Mouse (Mus musculus) adrenal gland, postnatal 36 days (tissue): ENCODE results near the gene Sbno2. TPM values are rescaled to one million over a fixed set of nuclear protein-coding genes. Genes with fewer than 3 reads are reported as not detected.
A peak's percentile ranks its signal among the peaks of the same experiment; 100 is the strongest.

Experiments used
- DNase-seq, 2 experiments: peaks; one replicate each; pipeline ENCODE4 v3.0.0; 2021; ENCODE audit warnings: mixed read lengths in 1 of 2
- total RNA-seq, 2 experiments: library from RNA; stranded (reverse); gene quantifications; 2 replicates each; pipeline ENCODE4 v1.2.3; 2021

Sbno2 gene
- total RNA-seq, 2 experiments from 2014 or later = 49.3 to 51.3 TPM

DNA sequence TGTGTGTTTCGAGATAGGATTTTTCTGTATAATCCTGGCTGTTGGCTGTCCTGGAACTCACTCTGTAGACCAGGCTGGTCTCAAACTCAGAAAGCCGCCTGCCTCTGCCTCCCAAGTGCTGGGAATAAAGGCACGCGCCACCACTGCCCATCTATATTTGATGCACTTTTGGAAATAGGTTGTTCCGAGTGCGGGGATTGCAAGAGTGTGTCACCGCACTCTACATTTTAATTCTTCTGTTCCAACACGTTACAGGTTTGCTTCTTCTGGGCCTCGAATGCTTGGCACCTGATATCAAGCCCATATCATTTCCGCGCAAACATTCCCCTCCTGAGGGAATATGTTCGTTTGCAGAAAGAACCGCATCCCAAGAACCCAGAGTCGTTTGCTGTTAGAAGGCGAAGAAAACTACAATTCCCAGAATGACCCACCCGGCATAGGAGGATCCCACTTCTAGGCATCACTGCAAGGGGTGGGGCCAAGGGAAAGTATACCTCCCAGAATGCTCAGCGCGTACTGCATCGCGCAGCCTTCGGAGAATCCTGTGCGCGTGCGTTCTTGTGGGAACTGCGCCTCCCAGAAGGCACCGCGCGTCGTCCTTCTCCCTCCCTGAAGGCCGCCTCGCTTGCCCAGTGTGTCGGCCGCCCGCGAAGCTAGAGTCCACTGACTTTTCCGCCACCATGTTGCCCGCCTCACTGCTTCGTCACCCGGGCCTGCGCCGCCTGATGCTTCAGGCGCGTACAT, 36.6 kb upstream of the Sbno2 start:
- DNase-seq = peak; percentile 95 to 97

DNA sequence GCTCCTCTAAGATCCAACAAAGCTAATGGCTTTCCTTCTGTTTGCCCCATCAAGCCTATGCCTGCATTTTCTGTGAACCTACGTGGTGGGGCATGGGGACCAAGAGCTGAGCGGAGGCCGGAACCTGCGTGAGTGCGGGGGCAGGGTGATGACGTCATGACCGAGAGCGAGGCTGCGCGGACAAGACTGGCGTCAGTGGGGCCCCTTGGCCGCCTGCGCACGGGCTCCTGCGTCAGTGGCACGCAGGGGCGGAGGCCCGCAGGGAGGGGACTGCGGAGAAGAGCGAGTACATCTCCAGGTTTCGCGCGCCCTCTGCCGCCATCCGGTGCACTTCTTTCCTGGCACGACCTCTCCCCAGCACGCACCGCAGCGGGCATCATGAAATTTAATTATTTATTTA, 35.9 kb upstream of the Sbno2 start:
- peak; percentile 98 for DNase-seq

DNA sequence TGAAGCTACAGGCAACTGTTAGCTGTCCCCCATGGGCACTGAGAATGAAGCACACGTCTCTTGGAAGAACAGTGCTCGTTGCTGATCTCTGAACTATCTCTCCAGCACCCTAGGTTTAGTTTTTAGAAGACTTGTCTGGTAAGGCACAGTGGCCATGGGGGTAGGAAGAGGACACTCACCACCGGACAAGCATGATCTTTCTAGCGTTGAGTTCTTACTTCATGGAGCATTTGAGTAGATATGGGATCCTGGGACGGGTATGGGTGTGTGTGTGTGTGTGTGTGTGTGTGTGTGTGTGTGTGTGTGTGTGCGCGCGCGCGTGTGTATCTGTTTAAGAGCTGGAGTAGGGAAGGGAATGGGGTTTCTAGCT, 35.3 kb upstream of the Sbno2 start, which contains the start of gene Cbarp:
Cbarp (minus strand) TSS at position 170 of the 370 bp plus-strand sequence.
- no peak for DNase-seq

DNA sequence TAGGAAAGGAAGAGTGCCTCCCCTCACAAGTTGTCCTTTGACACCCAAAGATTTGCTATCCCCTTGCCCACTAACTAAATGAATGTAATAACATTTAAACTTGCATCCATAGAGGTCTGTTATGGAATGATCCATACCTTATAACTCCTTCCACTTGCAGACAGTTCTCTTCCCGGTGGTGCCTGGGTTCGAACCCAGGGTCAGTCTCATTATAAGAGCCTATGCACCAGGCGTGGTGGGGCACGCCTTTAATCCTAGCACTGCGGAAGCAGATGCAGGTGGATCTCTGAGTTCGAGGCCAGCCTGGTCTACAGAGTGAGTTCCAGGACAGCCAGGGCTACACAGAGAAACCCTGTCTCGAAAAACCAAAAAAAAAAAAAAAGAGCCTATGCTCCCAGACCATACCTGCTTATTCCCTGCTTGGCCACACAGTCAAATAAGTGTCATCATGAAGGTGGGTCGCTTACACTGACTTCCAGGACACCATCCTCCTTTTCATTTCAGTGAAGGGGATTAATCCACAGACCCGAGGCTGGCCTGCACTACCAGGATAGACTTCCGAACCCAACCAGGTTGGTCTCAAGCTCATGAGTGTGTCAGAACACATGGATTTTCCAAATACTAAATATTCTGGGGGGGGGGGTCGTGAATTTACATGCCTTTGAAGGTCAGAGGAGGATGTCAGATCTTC, 34.7 kb upstream of the Sbno2 start:
- no peak for DNase-seq

DNA sequence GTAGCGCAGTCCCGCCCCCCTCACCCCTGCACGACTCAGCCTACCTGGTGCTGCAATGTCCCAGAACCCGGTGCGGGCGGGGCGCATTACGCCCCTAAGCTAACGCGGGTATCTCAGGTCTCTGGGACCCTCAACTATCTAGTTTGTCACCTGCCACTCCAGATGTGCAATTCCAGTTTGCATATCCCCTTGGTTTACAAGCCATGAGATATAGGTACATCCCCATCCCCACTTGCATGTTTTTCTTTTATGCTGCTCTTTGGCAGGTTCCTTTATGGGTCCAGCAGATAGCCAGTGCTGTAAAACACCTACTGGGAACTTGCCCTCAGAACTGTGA, 34.0 kb upstream of the Sbno2 start:
- DNase-seq = no peak

DNA sequence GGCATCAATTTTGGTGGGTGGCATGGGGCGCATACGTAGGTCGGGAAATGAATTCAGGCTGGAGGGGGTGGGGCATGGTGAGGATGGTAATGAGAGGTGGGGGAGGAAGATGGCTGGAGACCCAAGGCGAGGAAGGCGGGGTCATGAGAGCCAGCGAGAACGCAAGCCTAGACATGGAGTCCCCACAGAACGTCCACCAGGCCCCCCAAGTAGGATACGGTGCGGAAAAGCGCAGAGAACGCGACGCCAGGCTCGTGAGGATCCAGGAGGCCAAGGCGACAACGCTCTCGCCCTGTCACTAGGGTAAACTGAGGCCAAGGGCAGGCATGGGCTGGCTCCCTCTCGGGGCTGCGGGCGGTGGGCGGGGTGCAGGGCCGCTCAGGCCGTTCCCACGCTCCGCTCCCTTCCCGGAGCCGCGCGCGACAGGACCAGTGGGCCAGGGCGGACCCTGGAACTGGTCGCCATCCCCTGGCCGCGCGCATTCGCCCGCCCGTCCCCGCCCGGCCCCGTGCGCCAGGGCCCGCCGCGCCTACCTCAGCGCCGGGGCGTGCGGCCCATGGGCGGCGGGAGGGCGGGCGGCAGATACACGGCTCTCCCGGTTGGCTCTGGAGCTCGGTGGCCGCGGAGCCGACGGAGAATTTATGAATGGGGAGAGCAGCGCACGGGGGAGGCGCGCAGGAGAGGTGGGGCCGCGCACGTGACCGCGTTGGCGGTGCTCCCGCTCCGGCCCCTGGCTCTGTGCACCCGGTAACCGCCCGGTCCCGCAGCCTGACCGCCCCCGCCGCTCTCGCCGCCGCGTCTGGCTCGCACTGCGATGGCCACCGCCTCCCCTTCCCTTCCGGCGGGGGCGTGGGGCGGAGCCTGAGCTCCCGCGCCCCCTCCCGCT, 33.4 kb upstream of the Sbno2 start, which contains the start of gene Atp5d:
Atp5d (plus strand) TSS at position 80 of the 886 bp plus-strand sequence.
- DNase-seq = peak; percentile 79 to 84

DNA sequence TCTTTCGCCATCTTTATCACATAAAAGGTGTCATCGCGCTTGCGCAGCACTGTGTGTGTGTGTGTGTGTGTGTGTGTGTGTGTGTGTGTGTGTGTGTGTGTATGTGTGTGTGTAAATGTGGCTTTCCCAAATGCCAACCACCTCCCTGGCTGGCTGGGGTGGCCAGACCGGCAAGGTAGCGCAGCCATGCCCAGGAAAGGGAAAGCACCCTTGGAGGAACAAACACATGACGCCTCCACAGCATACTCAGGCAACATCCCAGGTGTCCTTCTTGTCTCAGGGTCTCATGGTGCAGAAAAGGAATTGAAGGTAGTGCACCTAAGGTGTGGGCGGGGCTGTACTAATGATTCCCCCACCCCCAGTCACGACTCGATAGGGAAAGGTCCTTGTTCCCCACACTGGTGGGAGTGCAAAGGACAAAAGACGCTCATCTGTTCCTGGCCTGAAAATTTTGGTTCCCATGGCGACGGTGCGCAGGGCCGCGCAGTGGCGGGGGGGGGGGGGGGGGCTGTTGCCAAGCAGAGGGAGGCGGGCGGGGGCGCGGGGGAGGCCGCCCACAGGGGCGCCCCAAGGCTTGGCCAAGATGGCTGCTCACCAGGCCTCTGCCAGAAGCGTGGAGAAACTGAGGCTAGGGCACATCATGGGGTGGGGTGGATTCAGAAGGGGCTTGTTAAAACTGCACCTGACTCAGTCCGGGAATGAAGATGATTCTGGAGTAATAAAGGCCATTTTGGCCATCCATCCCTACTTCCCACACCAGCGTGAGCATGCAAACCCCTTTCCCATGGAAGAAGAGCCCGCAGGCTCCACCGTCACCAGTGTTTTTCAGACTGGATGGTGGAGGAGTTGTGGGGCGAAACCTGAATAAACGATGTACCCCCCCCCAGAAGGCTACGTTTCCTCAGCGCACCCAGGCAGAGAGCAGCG, 32.5 kb upstream of the Sbno2 start:
- DNase-seq = peak in 1 of 2 experiments; percentile 45

DNA sequence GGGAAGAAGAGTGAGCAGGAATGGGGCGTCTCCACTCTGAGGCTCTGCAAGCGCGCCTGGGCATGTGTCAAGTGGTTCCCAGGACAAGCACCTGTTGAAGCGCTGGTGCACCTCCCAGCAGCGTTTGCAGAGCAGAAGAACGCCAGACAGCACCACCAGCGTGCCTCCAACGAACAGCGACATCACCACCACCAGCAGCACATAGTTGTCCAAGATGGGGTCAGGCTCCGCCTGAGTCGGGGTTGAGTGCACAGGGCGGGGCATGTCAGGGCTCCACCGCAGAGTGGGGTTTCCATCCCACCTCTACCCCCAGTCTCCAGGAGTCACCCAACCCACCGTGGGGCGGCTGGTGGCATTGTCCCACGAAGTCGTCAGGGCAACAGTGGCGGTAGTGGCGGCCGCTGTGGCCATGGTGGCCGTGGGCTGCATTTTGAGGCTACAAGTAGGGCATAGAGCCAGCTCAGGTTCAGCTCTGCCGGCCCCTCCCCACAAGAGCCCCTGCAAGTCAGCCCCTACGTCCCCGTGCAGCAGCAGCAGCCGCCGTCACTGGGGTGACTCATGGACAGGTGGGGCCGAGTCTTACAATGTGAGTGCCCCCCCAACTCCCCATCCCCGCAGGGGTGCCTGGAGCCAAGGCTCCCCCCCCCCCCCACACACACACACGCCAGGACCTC, 31.7 kb upstream of the Sbno2 start:
- peak in 1 of 2 experiments; percentile 56 for DNase-seq

DNA sequence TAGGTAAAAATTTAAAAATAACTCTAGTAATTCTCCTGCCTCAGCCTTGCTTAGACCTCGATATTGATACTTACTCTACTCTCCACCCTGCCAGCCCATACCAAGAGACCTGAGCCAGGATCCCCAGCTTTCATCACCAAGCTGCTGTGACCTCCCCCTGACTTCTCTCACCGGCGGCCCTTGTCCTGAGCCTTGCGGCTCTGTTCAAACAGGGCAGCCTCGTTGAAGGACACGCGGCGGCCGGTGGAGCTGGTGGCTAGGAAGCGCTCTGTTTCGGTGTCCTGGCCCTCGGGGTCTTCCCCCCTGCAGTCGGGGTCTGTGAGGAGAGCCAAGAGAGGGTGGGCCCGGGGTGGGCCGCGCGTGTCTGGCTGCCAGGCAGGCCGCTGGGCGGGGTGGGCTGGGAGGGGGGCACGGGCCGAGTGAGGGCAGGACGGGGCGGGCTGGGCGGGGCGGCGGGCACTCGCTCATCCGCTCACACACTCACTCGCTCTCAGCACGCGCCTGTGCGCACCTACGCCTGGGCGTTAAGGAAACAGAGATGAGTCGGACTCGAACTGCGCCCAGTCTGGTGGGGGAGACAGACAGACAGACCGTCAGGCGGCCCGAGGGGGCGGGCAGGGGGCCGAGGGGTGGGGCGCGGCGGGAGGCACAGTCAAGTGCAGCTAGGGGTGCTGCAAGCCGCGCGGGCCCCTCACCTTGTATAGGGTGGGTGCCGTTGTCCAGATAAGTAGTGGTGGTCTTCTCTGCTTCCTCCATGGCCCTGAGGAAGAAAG, 31.0 kb upstream of the Sbno2 start:
- DNase-seq = peak in 1 of 2 experiments; percentile 59

DNA sequence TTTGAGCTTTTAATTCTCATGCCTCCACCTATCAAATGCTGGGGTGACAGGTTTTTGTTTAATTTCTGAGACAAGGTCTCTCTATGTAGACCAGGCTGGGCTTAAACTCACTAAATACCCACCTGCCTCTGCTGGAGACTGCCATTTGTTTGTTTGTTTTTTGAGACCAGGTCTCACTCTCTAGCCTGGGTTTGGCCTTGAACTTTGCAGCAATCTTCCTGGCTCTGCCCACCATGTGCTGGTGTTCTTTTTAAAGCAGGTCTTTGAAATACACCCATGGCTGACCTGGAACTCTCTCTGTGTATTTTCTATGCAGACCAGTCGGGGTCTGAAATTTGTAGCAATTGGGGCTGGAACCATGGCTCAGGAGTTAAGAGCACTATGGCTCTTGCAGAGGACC, 30.3 kb upstream of the Sbno2 start:
- no peak for DNase-seq

DNA sequence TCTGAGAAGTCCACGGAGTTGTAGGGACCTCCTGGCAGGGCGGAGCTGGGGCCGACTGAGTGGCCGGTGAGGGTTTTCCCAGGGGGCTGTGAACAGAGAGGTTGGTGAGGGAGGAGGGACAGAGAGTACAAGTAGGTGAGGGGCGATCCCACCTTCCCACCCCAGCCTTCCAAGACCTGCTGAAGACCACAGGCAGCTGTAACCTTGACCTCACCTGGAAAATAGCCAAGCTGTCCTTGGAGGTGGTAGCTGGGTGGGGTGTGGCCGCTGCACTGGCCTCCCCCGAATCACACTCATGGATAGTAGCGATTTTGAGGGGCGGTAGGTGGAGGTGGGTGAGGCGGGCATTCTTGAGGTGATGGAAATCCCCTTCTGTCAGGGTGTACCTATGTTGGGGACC, 29.8 kb upstream of the Sbno2 start:
- DNase-seq = no peak

DNA sequence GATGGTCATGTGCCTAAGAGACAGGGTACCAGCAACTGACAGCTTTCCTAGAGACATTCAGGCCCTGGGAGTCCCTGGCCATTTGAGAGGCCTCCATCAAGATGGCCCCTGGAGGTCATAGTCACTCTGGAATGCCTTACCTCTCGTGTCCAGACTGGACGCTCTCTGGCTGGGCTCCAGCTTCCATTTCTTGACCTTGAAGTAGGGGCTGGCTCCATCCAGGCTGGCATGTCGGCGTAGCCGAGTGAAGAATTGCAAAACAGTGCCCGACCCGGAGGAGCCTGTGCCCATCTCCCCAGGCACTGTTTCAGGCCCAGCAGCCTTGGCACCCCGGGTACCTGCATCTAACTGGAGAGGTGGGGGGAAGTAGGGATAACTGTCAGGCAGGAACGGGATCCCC, 29.1 kb upstream of the Sbno2 start:
- DNase-seq = peak in 1 of 2 experiments; percentile 53

DNA sequence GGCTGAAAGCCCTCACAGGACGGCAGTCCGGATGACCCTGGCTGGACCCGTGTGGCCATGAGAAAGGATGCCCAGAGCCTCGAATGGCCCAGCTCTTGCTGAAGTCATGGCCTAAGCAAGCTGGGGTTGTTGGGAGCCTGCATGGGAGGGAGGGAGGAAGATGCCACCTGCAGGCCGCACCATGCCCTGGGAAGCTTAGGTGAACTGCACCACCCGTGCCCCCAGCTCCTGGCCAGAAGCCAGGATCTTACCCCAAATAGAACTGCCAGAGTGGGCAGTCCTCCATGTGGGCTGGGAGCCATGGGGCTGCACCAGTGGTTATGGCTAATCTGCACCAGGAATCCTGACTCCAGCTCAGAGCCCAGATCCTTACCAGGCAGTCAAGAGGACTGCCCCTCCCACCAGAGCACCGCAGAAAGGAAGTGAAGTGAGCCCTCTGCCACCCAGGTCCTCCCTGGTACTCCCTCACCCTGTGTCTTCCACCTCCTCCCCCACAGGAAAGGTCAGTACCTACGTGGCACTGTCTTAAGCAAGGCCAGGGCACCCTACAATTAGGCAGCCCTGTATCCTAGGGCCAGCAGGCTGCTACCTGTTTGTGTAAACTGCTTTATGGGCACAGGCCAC, 28.0 kb upstream of the Sbno2 start:
- peak; percentile 40 to 61 for DNase-seq

DNA sequence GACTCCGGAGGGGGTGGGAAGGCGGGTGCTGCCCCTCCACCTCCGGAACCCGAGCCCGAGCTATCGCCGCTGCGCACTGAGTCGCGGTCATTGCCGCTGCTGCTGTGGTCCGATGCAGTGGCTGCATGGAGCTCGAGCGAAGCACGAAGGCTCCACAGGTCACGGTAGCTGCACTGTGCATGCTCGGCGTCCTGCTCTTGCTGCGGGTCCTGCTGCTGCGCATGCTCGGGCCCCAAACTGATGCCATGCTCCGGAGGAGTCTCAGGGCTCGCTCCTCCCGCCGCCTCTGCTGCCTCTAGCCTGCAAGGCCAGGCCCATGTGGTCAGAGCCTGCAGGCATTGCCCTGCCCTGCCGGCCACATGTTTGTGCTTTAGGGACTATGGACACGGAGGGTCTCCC, 26.6 kb upstream of the Sbno2 start:
- DNase-seq = no peak

DNA sequence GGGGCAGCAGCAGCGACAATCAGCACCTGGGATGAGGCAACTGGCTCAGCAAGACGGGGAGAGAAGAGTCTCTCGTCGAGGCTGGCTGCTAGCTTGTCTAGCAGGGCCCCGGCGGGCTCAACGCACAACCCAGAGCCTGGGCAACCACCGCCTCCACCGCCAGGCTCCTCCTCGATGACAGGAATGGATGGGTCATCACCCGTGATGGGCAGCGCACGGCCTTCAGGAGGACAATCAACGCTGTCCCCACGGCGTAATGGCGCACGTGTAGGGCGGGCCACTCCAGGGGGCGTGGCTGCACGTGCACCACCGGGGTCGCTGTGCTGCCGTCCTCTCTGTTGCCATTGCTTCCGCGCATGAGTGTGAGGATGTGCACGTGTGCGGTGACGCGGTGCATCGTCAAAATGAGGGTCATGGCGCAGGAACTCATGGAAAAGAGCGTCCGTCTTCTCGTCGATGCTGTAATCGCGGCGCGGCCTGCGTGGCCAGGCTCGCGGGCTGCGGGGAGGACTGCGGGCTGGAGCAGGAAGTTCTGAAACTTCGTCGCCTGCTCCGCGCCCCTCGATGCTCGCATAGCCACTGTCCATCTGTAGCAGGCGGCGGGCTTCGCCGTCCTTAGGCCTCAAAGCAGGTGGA, 26.1 kb upstream of the Sbno2 start:
- DNase-seq = peak; percentile 72 to 78

DNA sequence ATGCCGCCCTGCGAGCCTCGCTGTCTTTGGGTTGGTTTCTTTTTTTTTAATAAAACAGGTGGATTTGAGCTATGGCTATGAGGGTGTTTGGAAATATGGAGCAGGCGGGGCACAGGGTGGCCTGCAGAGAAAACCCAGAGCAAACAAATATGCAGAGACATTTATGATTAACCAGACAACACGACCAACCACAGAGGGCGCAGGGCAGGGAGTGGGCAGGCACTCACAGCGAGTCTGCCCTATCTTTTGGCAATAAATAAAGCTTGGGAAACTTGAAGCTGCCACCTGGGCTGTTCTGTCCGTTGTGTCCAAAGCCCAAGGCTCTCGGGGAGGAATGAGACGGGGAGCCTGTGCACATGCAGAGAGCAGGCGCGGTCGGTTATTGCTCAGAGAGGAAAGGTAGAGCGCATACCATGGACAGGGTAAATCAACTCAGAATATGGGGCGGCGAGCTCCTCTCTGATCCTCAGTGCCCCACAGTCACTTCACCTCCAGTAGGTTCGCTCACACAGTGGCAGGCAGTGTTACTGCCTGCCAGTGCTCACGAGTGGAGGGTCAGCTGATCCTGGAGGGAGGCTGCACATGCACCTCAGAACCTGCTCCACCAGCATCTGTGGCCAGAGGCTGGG, 25.1 kb upstream of the Sbno2 start:
- DNase-seq = no peak

DNA sequence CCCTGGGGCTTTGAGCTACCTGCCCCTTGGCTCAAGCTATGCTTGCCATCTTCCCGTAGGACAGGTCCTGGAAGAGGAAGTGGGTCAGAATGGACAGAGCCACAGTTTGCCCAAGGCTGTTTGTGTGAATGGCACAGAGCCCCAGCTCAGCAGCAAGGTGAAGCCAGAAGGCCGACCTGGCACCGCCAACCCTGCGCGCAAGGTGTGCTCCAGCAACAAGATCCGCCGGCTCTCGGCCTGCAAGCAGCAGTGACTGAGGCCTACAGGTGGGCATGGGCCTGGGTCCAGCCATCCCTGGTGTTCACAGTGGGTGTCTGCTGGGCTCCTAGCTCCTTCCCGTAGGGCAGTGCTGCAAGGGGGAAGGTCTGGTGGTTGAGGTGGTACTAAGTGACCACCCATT, 24.5 kb upstream of the Sbno2 start:
- no peak for DNase-seq

DNA sequence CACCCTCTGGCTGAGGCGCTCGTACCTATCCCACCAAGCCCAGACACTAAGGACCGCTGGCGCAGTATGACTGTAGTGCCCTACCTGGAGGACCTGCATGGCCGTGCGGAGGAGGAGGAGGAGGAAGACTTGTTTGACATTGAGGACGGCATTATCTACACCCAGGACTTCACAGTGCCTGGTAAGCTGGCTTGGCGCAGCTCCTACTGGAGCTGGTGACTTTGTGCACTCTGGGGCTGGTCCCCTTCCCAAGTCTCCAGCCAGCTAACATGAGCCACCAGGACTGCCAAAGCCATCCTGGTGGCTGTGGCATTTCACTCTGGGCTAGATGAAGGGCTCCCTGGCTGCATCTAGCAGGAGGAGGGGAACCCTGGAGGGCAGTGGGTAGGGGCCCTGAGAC, 22.5 kb upstream of the Sbno2 start:
- no peak for DNase-seq
